In genomic region chr6:51709340-51710067, GRCm38 (mm10) we compare ENCODE assay signal across 8 mouse cellular contexts.
A peak's percentile ranks its signal among the peaks of the same experiment; 100 is the strongest.
DNase-seq lines count a peak whose midpoint lies in the region; ATAC-seq and TF ChIP-seq lines count a peak whose summit lies in the region.

No protein-coding gene starts in this region.

- no peak for TF ChIP-seq CTCF in lung, embryonic 14.5 days (IDR thresholded peaks at IDR 0.05; ENCODE audit: low read depth)
- TF ChIP-seq CTCF in lung, postnatal 0 days (IDR thresholded peaks at IDR 0.05) = no peak

- H3K4me1 ChIP-seq in lung, embryonic 14.5 days (ENCODE audit: insufficient read depth) = no peaks in the 10 kb centered on the region
- H3K4me1 ChIP-seq in lung, postnatal 0 days (ENCODE audit: insufficient read depth, low read depth, low read length) = no peaks in the 10 kb centered on the region; the same call in 1 of the 2 replicates
- H3K4me1 ChIP-seq in neural tube, embryonic 11.5 days (ENCODE audit: control insufficient read depth, insufficient read depth, low read length) = peaks cover 26% of the 10 kb centered on the region

- 36% methylated on average over 11 of the region's 11 CpGs for WGBS in lung, embryonic 14.5 days
- 49% methylated on average over 11 of the region's 11 CpGs for WGBS in lung, postnatal 0 days
- WGBS in neural tube, embryonic 11.5 days = 25% methylated on average over 11 of the region's 11 CpGs

- H3K9me3 ChIP-seq in lung, embryonic 14.5 days (ENCODE audit: low read depth, low read length) = no peaks in the 10 kb centered on the region
- H3K9me3 ChIP-seq in lung, postnatal 0 days (ENCODE audit: low read length) = no peaks in the 10 kb centered on the region
- no peaks in the 10 kb centered on the region for H3K9me3 ChIP-seq in neural tube, embryonic 11.5 days (ENCODE audit: control insufficient read depth, low read length)

- H3K4me3 ChIP-seq in lung, embryonic 14.5 days (ENCODE audit: low read depth, low read length) = no peak overlapping the region
- H3K4me3 ChIP-seq in lung, postnatal 0 days (ENCODE audit: low read depth, low read length) = no peak overlapping the region
- H3K4me3 ChIP-seq in neural tube, embryonic 11.5 days (ENCODE audit: low read depth, low read length) = no peak overlapping the region

- no peak for TF ChIP-seq EP300 in lung, postnatal 0 days (IDR thresholded peaks at IDR 0.05)

- no peak for ATAC-seq in lung, embryonic 14.5 days (ENCODE audit: insufficient read depth)
- ATAC-seq in lung, postnatal 0 days = no peak
- ATAC-seq in neural tube, embryonic 11.5 days (ENCODE audit: insufficient read depth, low FRiP score, low TSS enrichment) = peak; percentile 63
- ATAC-seq in activated CD4-positive, CD25-positive, alpha-beta regulatory T cell, adult 4 months = no peak
- ATAC-seq in cerebellum, adult (ENCODE audit: insufficient number of reproducible peaks, low FRiP score, low TSS enrichment) = no peak

- H3K36me3 ChIP-seq in lung, embryonic 14.5 days (ENCODE audit: insufficient read depth) = no peaks in the 10 kb centered on the region
- H3K36me3 ChIP-seq in lung, postnatal 0 days (ENCODE audit: insufficient read depth, low read length) = no peaks in the 10 kb centered on the region
- H3K36me3 ChIP-seq in neural tube, embryonic 11.5 days (ENCODE audit: control insufficient read depth, insufficient read depth, low read length) = no peaks in the 10 kb centered on the region

- peak; percentile 56 for DNase-seq in lung, embryonic 14.5 days
- DNase-seq in lung, postnatal 0 days (ENCODE audit: low spot score) = no peak
- peak; percentile 62 for DNase-seq in embryo, embryonic 10.5 days (ENCODE audit: low spot score)
- peak; percentile 80 for DNase-seq in kidney, postnatal 10 days
- no peak for DNase-seq in neural tube, embryonic 11.5 days (ENCODE audit: low spot score)
- no peak for DNase-seq in right cerebral cortex, postnatal 4 days

- peak overlapping the region; percentile 31; the same call in 1 of the 2 replicates for H3K4me2 ChIP-seq in lung, embryonic 14.5 days
- H3K4me2 ChIP-seq in lung, postnatal 0 days (replicated peaks; ENCODE audit: low read depth, low read length) = no peak overlapping the region
- no peak overlapping the region for H3K4me2 ChIP-seq in neural tube, embryonic 11.5 days (ENCODE audit: low read depth)

- H3K27ac ChIP-seq in lung, embryonic 14.5 days (ENCODE audit: low read depth) = no peak overlapping the region
- no peak overlapping the region for H3K27ac ChIP-seq in lung, postnatal 0 days (ENCODE audit: low read length)
- peak overlapping the region; percentile 36 for H3K27ac ChIP-seq in neural tube, embryonic 11.5 days (ENCODE audit: low read depth, low read length)

- no peak overlapping the region for H3K9ac ChIP-seq in lung, embryonic 14.5 days
- no peak overlapping the region for H3K9ac ChIP-seq in lung, postnatal 0 days (replicated peaks; ENCODE audit: low read depth)
- H3K9ac ChIP-seq in neural tube, embryonic 11.5 days (ENCODE audit: low read length) = no peak overlapping the region

- no peaks in the 10 kb centered on the region for H3K27me3 ChIP-seq in lung, embryonic 14.5 days (ENCODE audit: insufficient read depth, low read length)
- no peaks in the 10 kb centered on the region for H3K27me3 ChIP-seq in lung, postnatal 0 days (replicated peaks; ENCODE audit: insufficient read depth, low read length)
- no peaks in the 10 kb centered on the region for H3K27me3 ChIP-seq in neural tube, embryonic 11.5 days (ENCODE audit: control insufficient read depth, insufficient read depth, low read length)

Comparison
In these comparisons a context has a peak if more than half of its experiments do, and no peak if none do; other contexts are left out.
1. DNase-seq: peak in lung, embryonic 14.5 days (single experiment), embryo, embryonic 10.5 days (single experiment) and kidney, postnatal 10 days (single experiment); none in lung, postnatal 0 days (single experiment), neural tube, embryonic 11.5 days (single experiment) and right cerebral cortex, postnatal 4 days (single experiment).